Mouse (Mus musculus) R1 (cell line): ENCODE data around the gene H2-Aa.

Experiments
- DNase-seq: peaks from one replicate; pipeline ENCODE4 v3.0.0-alpha.2; 2018; ENCODE audit warnings: low read depth, low spot score

H2-Aa gene

DNA sequence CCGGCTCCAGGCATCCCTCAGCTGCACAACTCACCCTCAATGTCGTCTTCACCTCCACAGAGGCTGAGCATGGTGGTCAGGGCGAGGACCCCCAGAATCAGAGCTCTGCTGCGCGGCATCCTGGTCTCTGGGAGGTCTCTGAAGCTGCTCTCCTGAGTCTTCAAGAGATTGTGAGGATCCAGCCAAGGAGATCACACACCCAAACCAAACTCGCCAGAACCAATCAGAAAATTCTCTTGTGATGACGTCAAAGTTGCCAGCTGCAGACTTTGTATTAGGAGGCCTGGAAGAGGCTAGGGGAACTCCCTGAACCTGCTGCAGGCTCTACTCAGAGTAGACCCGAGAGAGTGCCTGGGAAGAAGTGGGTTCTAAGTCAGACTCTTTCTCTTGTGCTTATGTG is at the start of gene H2-Aa:
H2-Aa (minus strand) TSS at position 176 of the 400 bp plus-strand sequence.
- peak; percentile 76 for DNase-seq

DNA sequence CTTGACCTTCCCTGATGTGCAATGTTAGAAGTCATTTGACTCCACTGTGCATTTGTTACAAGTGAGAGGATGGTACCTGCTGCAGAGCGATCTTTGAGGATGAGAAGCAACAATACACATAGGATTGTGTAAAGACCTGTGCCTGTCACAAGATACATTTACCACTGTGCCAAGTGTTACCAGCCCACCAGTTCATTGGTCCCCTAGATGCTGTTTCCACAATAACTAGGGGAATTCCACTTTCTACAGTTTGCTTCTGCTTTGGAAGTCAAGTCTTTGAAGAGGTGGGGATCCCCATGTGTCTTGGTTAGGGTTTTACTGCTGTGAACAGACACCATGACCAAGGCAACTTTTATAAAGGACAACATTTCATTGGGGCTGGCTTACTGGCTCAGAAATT is 43.6 kb upstream of the H2-Aa start:
- no peak for DNase-seq

DNA sequence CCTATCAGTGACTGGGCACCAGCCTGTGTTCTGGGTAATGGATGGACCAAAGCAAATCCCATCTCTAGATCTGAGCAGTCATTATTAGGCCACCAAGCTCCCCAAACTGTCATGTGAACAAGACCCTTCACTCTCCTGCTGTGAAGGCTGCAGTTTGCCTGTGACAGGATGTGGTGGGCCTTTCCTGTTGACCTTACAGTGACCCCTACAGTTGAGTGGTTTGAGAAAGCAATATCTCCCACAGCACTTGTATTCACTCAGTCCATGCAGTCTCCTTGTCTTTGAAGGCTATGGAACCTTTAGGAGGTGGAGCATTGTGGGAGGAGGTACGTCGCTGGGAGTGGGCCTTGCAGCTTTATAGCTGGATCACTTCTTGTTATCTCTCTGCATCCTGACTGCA is 42.2 kb upstream of the H2-Aa start:
- DNase-seq: no peak

DNA sequence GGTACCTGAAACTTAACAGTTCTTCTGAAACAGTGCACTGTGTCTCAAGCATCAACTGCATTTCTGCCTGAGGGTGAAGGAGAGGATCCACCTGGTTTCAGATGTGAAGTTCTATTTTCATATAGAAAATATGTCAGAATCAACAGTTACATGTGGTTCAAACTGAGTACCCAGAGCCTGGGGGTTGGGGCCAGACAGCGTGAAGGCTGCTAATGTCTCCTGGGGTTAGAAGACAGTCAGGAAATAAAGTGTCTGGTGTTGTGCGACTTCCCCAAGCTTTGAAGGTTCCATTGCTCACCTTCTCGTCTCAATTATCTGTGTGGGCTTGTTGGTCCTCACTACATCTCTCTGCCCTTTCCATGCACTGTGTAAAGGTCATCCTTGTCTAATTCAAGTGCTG is 38.8 kb upstream of the H2-Aa start:
- DNase-seq: no peak

GRCm38 (mm10) chr17:34325436-34325835 is 37.8 kb upstream of the H2-Aa start, which contains the start of gene H2-Eb2:
Gene H2-Eb2, plus strand, starts transcription at chr17:34325665.
- no peak for DNase-seq

GRCm38 (mm10) chr17:34317275-34317674 is 29.7 kb upstream of the H2-Aa start:
- no peak for DNase-seq

DNA sequence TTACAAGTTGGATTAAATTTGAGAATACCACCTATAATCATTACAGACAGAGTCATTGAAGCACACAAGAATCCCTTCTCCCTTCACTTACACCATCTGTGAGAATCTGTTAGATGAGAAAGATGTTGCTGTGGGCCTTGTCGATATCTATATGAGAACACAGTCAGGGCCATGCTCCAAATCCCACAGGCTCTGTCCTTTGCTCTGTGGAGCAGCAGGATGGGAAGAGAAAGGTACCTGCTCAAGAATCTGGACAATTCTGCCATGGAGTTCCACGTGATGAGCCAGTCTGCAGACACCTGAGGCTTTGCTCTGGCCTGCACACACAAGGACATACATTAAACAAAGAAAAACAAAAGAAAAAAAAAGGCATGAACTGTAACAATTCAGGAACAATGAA is 29.1 kb upstream of the H2-Aa start:
- DNase-seq: no peak

DNA sequence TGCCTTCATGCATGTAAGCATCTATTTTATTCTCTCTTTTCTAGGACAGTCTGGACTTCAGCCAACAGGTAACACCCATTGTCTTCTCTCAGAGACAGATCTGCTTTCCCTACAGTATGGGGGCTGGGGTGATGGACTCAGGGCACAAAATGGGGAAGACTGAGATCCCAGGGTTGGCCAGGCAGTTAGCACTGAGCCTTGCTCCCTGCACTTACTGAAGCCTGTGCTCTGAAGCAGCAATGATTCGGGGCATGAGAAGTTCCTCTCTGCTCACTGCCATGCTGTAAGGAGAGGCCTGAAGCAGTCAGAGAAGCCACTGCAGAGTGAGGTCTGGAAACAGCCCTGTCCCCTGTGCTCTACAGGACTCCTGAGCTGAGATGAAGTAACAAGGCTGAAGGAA is 27.9 kb upstream of the H2-Aa start:
- no peak for DNase-seq

- peak; percentile 33 for DNase-seq
These were observed 26.7 kb upstream of the H2-Aa start for GRCm38 (mm10) chr17:34314286-34314685.

DNA sequence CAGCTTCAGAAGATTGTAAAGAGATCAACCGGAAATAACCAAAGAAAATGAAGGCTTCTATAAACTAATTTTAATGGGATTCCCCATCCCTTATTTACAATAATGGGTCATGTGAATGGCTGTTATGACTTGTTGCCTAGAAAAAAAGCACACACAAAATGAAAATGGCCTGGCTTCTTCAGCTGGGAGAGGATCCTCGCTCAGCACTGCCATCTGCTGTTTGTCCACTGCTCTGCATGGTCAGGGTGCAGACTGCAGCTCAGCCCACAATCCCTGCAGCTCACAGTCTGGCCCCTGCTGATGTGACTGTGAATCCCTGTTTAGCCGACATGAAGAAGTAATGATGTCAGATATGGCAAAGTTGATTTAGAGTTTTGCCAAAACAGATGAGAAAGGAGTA is 25.8 kb upstream of the H2-Aa start:
- DNase-seq: peak; percentile 80

- DNase-seq: no peak
These were observed 24.6 kb upstream of the H2-Aa start for GRCm38 (mm10) chr17:34312185-34312584.

- peak; percentile 56 for DNase-seq
These were observed 22.9 kb upstream of the H2-Aa start for GRCm38 (mm10) chr17:34310526-34310925.

DNA sequence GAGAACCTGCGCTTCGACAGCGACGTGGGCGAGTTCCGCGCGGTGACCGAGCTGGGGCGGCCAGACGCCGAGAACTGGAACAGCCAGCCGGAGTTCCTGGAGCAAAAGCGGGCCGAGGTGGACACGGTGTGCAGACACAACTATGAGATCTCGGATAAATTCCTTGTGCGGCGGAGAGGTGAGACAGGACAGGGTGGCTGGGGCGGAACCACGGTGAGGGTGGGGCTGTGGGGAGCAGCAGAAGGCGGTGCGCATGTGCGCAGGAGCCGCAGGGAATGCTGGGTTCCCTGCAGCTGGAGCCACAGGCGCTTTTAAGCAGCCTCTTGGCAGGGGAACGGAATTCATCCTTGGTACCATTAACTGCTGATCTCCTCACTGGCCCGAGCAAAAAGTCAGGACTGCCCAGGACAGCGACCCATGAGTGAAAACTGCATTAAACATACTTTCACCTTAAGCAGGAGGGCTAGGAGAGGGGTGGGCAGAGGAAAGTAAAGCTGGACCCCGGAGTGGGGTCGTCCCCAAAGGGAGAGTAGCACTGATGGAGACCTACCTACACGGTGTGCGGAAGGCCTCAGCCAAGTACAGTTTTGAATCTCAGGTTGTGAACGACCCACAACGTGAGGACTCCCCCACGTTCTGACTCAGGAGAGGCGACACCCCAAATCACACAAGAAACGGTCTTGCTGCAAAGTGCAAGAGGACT is 22.2 kb upstream of the H2-Aa start:
- DNase-seq: peak; percentile 82

DNA sequence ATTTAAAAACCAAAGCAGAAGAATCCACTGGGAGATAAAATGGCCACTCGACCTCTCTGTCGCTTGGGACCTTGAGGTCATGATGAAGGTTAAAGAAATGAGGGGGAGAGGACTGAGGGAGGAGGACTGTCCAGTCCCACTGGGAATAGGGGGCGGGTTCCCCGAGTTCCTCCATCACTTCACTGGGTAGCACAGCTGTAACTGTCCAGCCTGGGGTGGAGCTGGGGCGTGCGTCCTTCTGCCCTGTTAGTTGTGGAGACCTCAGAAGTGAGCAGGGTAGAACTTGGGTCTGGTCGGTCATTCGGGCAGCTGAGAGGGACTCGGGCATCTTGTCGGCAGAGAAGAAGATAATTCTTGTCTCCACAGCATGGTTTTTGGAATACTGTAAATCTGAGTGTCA is 21.6 kb upstream of the H2-Aa start:
- no peak for DNase-seq

GRCm38 (mm10) chr17:34308161-34308560 is 20.5 kb upstream of the H2-Aa start:
- DNase-seq: no peak

GRCm38 (mm10) chr17:34307216-34307615 is 19.6 kb upstream of the H2-Aa start:
- DNase-seq: no peak

- DNase-seq: no peak
These were observed 18.8 kb upstream of the H2-Aa start for GRCm38 (mm10) chr17:34306407-34306806.

GRCm38 (mm10) chr17:34305380-34306030 is 17.9 kb upstream of the H2-Aa start, which contains the start of gene H2-Eb1:
Gene H2-Eb1, plus strand, starts transcription at chr17:34305867.
- DNase-seq: peak; percentile 78

GRCm38 (mm10) chr17:34304751-34305150 is 17.1 kb upstream of the H2-Aa start:
- DNase-seq: peak; percentile 53

- no peak for DNase-seq
These were observed 16.2 kb upstream of the H2-Aa start for GRCm38 (mm10) chr17:34303789-34304188.

- no peak for DNase-seq
These were observed 14.1 kb upstream of the H2-Aa start for GRCm38 (mm10) chr17:34301670-34302190.

GRCm38 (mm10) chr17:34300691-34301566 is 13.3 kb upstream of the H2-Aa start:
- no peak for DNase-seq
